Mouse (Mus musculus): Measurements from ENCODE around the gene Rbpj. TPM values are rescaled to one million over a fixed set of nuclear protein-coding genes. Genes with fewer than 3 reads are reported as not detected.

The Rbpj gene
- polyA plus RNA-seq, 1 experiment, result not detected

- WGBS, result 77% methylated on average over 6 of the region's 6 CpGs
- Histone ChIP-seq H3K4me3 (ENCODE audit: insufficient read depth, low read depth, low read length) (no peak overlapping the region), H3K4me1 (ENCODE audit: control insufficient read depth, insufficient read depth, low read length) (no peaks in the 10 kb centered on the region), H3K27ac (ENCODE audit: insufficient read depth, low read depth, low read length) (no peak overlapping the region)
- TF ChIP-seq CTCF (IDR thresholded peaks at IDR 0.05; ENCODE audit: insufficient read depth, low read depth, low read length), result no peak
- TF ChIP-seq POLR2A (IDR thresholded peaks at IDR 0.05; ENCODE audit: insufficient read depth, low read depth, low read length), result no peak
Measured at GRCm38 (mm10) chr5:53557544-53558260, 91.8 kb downstream of the Rbpj start.

GRCm38 (mm10) chr5:53561160-53561559 is 95.2 kb downstream of the Rbpj start:
- Histone ChIP-seq H3K27ac (ENCODE audit: insufficient read depth, low read depth, low read length) (no peak overlapping the region), H3K4me1 (ENCODE audit: control insufficient read depth, insufficient read depth, low read length) (no peaks in the 10 kb centered on the region), H3K4me3 (ENCODE audit: insufficient read depth, low read depth, low read length) (no peak overlapping the region)
- TF ChIP-seq CTCF (IDR thresholded peaks at IDR 0.05; ENCODE audit: insufficient read depth, low read depth, low read length), result no peak
- no peak for TF ChIP-seq POLR2A (IDR thresholded peaks at IDR 0.05; ENCODE audit: insufficient read depth, low read depth, low read length)
- 86% methylated on average over 7 of the region's 7 CpGs for WGBS

- H3K4me3 ChIP-seq (ENCODE audit: insufficient read depth, low read depth, low read length), result no peak overlapping the region
- no peaks in the 10 kb centered on the region for H3K4me1 ChIP-seq (ENCODE audit: control insufficient read depth, insufficient read depth, low read length)
- no peak overlapping the region for H3K27ac ChIP-seq (ENCODE audit: insufficient read depth, low read depth, low read length)
- WGBS, result 90% methylated on average over 19 of the region's 19 CpGs
- TF ChIP-seq CTCF (IDR thresholded peaks at IDR 0.05; ENCODE audit: insufficient read depth, low read depth, low read length), result no peak
- no peak for TF ChIP-seq POLR2A (IDR thresholded peaks at IDR 0.05; ENCODE audit: insufficient read depth, low read depth, low read length)
Measured at GRCm38 (mm10) chr5:53564309-53564708, 98.4 kb downstream of the Rbpj start.

- TF ChIP-seq POLR2A (IDR thresholded peaks at IDR 0.05; ENCODE audit: insufficient read depth, low read depth, low read length) (no peak), CTCF (IDR thresholded peaks at IDR 0.05; ENCODE audit: insufficient read depth, low read depth, low read length) (no peak)
- Histone ChIP-seq H3K4me1 (ENCODE audit: control insufficient read depth, insufficient read depth, low read length) (no peaks in the 10 kb centered on the region), H3K27ac (ENCODE audit: insufficient read depth, low read depth, low read length) (no peak overlapping the region), H3K4me3 (ENCODE audit: insufficient read depth, low read depth, low read length) (no peak overlapping the region)
- WGBS, result 79% methylated on average over 5 of the region's 5 CpGs
Measured at GRCm38 (mm10) chr5:53565213-53565794, 99.4 kb downstream of the Rbpj start.

GRCm38 (mm10) chr5:53566485-53567083 is 100.6 kb downstream of the Rbpj start:
- no peak for TF ChIP-seq POLR2A (IDR thresholded peaks at IDR 0.05; ENCODE audit: insufficient read depth, low read depth, low read length)
- no peak for TF ChIP-seq CTCF (IDR thresholded peaks at IDR 0.05; ENCODE audit: insufficient read depth, low read depth, low read length)
- Histone ChIP-seq H3K4me3 (ENCODE audit: insufficient read depth, low read depth, low read length) (no peak overlapping the region), H3K27ac (ENCODE audit: insufficient read depth, low read depth, low read length) (no peak overlapping the region), H3K4me1 (ENCODE audit: control insufficient read depth, insufficient read depth, low read length) (no peaks in the 10 kb centered on the region)
- WGBS, result 85% methylated on average over 15 of the region's 15 CpGs

- no peak for TF ChIP-seq CTCF (IDR thresholded peaks at IDR 0.05; ENCODE audit: insufficient read depth, low read depth, low read length)
- no peak for TF ChIP-seq POLR2A (IDR thresholded peaks at IDR 0.05; ENCODE audit: insufficient read depth, low read depth, low read length)
- Histone ChIP-seq H3K4me3 (ENCODE audit: insufficient read depth, low read depth, low read length) (no peak overlapping the region), H3K27ac (ENCODE audit: insufficient read depth, low read depth, low read length) (no peak overlapping the region), H3K4me1 (ENCODE audit: control insufficient read depth, insufficient read depth, low read length) (no peaks in the 10 kb centered on the region)
- 83% methylated on average over 5 of the region's 5 CpGs for WGBS
Measured at GRCm38 (mm10) chr5:53572496-53572895, 106.5 kb downstream of the Rbpj start.

- no peak for TF ChIP-seq POLR2A (IDR thresholded peaks at IDR 0.05; ENCODE audit: insufficient read depth, low read depth, low read length)
- no peak for TF ChIP-seq CTCF (IDR thresholded peaks at IDR 0.05; ENCODE audit: insufficient read depth, low read depth, low read length)
- Histone ChIP-seq H3K4me3 (ENCODE audit: insufficient read depth, low read depth, low read length) (no peak overlapping the region), H3K27ac (ENCODE audit: insufficient read depth, low read depth, low read length) (no peak overlapping the region), H3K4me1 (ENCODE audit: control insufficient read depth, insufficient read depth, low read length) (no peaks in the 10 kb centered on the region)
- WGBS, result 64% methylated on average over 3 of the region's 3 CpGs
Measured at GRCm38 (mm10) chr5:53574883-53575442, 109.0 kb downstream of the Rbpj start.

- Histone ChIP-seq H3K27ac (ENCODE audit: insufficient read depth, low read depth, low read length) (no peak overlapping the region), H3K4me1 (ENCODE audit: control insufficient read depth, insufficient read depth, low read length) (no peaks in the 10 kb centered on the region), H3K4me3 (ENCODE audit: insufficient read depth, low read depth, low read length) (no peak overlapping the region)
- TF ChIP-seq CTCF (IDR thresholded peaks at IDR 0.05; ENCODE audit: insufficient read depth, low read depth, low read length) (no peak), POLR2A (IDR thresholded peaks at IDR 0.05; ENCODE audit: insufficient read depth, low read depth, low read length) (no peak)
- WGBS, result 89% methylated on average over 10 of the region's 10 CpGs
Measured at GRCm38 (mm10) chr5:53577272-53577889, 111.4 kb downstream of the Rbpj start.

Data from olfactory bulb, adult 2 months (tissue).